Mouse (Mus musculus): ENCODE results near the gene Epb42.
"Not testable (repeated sequence)": the region's sequence is repeated elsewhere in the genome, so short reads cannot be mapped to it uniquely, and the experiment has no call there.

The Epb42 gene

DNA sequence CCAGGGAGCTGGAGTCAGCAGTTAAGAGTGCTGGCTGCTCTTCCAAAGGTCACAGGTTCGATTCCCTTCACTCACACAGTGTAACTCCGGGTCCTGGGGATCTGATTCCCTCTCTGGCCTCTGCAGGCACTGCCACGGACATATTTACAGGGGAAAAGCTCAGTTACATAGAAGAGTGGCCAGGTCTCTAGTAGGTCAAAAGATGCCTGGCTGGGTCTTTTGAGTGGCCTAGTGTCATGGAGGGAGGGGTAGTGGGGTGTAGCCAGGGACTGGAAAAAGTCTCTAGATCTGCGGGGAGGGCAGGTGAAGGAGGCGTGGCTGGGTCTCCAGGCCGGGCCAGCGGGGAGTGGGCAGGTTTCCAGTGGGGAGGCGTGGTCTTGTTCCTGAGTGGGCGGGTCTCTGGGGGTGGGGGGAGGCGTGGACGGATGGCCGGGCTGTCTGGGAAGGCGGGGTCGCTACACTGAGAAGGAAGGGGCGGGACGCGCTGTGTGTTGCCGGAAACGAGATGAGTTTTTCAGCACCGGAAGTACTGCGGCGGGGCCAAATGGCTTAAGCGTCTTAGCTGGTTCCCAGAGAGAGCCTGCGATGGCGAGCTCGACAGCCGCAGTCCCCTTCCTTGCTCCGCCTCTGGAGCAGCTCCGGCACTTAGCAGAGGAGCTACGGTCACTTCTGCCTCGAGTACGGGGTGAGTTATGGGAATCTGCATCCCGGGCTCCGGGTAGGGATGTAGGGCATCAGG is 28.8 kb downstream of the Epb42 start, which contains the start of gene Ccndbp1:
Gene Ccndbp1, plus strand, starts transcription at position 479 of the 739 bp plus-strand sequence.
- DNase-seq (ENCODE audit: low spot score in 2 of 2) = peak; percentile 89 to 92

GRCm38 (mm10) chr2:121006986-121007385 is 29.9 kb downstream of the Epb42 start:
- DNase-seq (ENCODE audit: low spot score in 2 of 2) = no peak

GRCm38 (mm10) chr2:121004018-121004811 is 32.7 kb downstream of the Epb42 start:
- no peak for DNase-seq (ENCODE audit: low spot score in 2 of 2)

DNA sequence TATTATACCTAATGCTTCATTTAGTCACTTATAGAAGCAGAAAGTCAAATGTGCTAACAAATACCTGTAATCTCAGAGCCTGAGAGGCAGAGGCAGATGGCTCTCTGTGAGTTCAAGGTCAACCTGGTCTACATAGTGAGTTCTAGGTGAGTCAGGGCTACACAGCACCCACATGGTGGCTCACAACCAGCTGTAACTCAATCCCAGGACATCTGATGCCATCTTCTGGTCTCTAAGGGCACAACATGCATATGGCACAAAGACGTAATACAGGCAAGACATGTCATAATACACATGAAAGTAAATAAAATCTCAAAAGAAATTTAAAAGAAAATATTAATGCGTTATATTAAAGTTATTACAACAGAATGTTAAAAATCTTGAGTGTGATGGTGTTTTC is 33.3 kb downstream of the Epb42 start:
- DNase-seq (ENCODE audit: low spot score in 2 of 2) = no peak

DNA sequence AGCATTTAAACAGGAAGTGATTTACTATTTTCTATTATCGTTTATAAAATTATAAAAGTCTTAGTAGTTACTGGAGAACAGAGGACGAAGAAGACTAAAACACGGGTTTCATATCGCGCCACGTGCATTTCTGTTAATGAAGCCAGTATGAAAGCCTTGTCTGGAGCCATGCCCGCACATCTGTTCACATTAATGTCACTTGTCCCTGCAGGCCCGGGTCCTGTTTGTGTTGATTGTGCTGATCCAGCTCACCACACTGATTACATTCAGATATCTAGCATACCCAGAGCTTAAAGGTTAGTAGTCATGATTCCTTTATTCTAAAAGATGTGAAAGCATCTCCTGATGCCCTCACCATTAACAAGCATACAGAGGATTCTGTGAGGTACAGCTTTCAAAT is 38.0 kb downstream of the Epb42 start:
- no peak for DNase-seq (ENCODE audit: low spot score in 2 of 2)

- DNase-seq (ENCODE audit: low spot score in 2 of 2) = not testable (repeated sequence)
Measured at GRCm38 (mm10) chr2:120996607-120997006, 40.3 kb downstream of the Epb42 start.

DNA sequence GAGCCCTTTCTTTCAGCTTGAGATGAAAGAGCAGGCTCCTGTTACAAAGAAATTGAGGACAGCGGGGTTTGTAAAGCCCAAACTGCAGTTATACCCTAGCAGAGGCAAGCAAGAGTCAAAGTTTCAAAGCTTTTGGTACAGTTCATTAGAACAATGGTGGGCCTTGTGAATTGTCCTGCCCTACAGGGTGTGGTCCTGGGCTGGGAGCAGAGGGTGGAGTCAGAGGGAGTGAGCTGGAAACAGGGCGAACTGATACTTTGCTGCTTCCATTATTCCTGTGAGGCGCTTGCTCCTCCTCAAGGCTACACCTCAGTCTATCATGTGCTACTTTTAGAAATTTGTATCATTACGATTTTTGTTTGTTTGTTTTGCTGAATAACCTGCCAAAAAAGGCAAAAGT is 45.7 kb downstream of the Epb42 start:
- no peak for DNase-seq (ENCODE audit: low spot score in 2 of 2)

DNA sequence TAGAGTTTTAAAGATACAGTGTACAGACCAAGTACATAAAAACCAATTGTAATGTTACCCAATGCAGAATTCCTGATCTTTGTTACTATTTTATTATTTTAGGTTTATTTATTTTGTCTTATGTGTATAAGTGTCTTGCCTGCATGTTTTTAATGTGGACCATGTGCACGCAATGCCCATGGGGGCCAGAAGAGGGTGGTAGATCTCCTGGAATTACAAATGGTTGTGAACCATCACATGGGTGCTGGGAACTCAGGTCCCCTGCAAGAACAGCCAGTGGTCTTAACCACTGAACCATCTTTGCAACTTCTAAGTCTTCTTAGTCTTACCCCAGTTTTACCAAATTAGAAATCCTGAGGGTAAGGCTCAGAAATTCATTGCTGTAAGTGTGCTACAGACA is 51.6 kb downstream of the Epb42 start:
- DNase-seq (ENCODE audit: low spot score in 2 of 2) = no peak

DNA sequence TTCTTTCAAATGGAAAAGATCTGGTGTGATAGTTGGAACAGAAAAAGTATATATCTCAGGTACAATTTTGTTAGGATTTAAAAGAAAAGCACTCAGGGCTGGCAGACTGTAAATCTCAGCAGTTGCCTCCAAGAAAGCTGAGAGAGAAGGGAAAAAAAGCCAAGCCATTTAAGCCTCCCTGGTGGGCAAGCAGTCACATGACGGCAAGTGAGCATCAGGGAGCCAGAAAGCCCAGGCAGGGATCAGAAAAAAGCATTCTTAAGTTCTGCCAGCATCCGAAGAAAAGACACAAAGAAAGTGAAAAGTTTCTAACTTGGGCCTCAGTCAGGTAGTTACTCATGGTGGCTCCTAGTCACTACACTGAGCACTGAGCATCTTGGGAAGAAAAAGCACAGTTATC is 53.3 kb downstream of the Epb42 start:
- no peak for DNase-seq (ENCODE audit: low spot score in 2 of 2)

- no peak for DNase-seq (ENCODE audit: low spot score in 2 of 2)
Measured at GRCm38 (mm10) chr2:120980861-120981260, 56.0 kb downstream of the Epb42 start.

GRCm38 (mm10) chr2:120979819-120980218 is 57.1 kb downstream of the Epb42 start:
- DNase-seq (ENCODE audit: low spot score in 2 of 2) = no peak

DNA sequence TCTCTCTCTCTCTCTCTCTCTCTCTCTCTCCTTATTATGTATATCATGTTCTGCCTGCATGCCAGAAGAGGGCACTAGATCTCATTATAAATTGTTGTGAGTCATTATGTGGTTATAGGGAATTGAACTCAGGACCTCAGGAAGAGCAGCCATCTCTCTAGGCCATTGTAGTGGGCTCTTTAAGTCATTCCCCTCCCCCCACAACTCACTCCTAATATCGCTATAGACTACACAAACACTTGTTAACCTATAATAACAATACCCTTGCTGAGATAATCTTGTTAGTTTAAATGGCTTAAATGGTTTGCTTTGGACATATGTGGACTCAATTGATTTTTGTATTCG is 58.2 kb downstream of the Epb42 start:
- no peak for DNase-seq (ENCODE audit: low spot score in 2 of 2)

- no peak for DNase-seq (ENCODE audit: low spot score in 2 of 2)
Measured at GRCm38 (mm10) chr2:120977926-120978692, 58.8 kb downstream of the Epb42 start.

GRCm38 (mm10) chr2:120976990-120977925 is 59.6 kb downstream of the Epb42 start, which contains the start of gene Tmem62:
Gene Tmem62 (plus strand): TSS chr2:120977017.
- DNase-seq (ENCODE audit: low spot score in 2 of 2) = peak; percentile 65 to 66

DNA sequence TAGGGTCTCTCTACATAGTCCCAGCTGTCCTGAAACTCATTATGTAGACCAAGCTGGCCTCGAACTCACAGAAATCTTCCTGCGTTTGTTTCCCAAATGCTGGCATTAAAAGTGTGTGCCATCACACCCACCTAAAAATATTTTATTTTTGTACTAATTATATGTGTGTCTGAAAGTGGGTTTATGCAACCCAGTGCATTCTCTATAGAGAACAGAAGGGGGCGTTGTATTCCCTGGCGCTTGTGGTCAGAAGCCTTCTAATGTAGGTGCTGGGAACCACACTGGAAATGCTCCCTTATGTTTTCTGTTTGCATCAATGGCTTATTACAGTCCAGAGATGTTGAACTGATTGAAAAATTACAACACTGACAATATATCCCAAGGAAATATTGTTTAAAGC is 60.6 kb downstream of the Epb42 start:
- DNase-seq (ENCODE audit: low spot score in 2 of 2) = no peak

DNA sequence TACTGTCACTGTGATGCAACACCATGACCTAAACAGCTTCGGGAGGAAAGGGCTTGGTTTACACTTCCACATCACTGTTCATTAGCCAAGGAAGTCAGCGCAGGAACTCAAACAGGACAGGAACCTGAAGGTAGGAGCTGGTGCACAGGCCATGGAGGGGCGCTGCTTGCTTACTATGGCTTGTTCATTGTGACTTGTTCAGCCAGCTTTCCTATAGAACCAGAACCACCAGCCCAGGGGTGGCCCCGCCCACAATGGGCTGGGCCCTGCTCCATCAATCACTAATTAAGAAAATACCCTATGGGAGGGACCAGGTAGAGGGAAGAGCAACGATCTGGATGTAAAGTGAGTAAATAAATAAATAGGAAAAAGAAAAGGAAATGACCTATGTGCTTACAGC is 63.9 kb downstream of the Epb42 start:
- DNase-seq (ENCODE audit: low spot score in 2 of 2) = no peak

- DNase-seq (ENCODE audit: low spot score in 2 of 2) = not testable (repeated sequence)
Measured at GRCm38 (mm10) chr2:120972257-120972656, 64.6 kb downstream of the Epb42 start.

- no peak for DNase-seq (ENCODE audit: low spot score in 2 of 2)
Measured at GRCm38 (mm10) chr2:120971766-120972165, 65.1 kb downstream of the Epb42 start.

GRCm38 (mm10) chr2:120970559-120971080 is 66.3 kb downstream of the Epb42 start, which contains the start of gene Ubr1:
Gene Ubr1 (minus strand): TSS chr2:120970715.
- DNase-seq (ENCODE audit: low spot score in 2 of 2) = peak; percentile 89 to 92

GRCm38 (mm10) chr2:120970045-120970539 is 66.8 kb downstream of the Epb42 start:
- DNase-seq (ENCODE audit: low spot score in 2 of 2) = peak in 1 of 2 experiments; percentile 7

All from heart, adult 9 months (tissue).